Mouse (Mus musculus) cerebellum, adult 2 months (tissue): ENCODE data around the gene Jsrp1.

Source experiments
- CTCF ChIP-seq: fragments of 200-500 bp; IDR thresholded peaks from 2 replicates; pipeline ENCODE4 v1.5.1; 2011; ENCODE audit warnings: low read depth, mild to moderate bottlenecking, control low read depth, low read length, moderate library complexity, borderline replicate concordance; ENCODE audit not compliant: insufficient read depth
- POLR2A ChIP-seq: fragments of 200-500 bp; IDR thresholded peaks from 2 replicates; pipeline ENCODE4 v1.6.1; 2011; ENCODE audit warnings: low read length, control low read depth, borderline replicate concordance; ENCODE audit not compliant: insufficient read depth

DNA sequence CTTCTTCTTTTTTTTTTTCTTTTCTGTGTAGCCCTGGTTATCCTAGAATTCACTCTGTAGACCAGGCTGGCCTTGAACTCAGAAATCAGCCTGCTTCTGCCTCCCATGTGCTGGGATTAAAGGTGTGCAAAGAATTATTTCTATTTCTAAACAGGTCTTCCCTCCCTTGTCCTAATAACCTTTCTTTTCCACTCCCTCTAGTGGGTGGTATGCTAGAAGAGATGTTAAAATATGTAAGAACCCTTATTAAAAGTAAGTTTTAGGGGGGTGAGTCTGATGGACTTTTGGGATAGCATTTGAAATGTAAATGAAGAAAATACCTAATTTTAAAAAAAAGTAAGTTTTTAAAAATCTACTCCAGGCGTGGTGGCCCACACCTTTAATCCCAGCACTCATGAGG is 10.0 kb upstream of the Jsrp1 start:
- TF ChIP-seq CTCF (no peak), POLR2A (no peak)
